Mouse (Mus musculus): ENCODE measurements around the gene Gm20431.
A peak's percentile ranks its signal among the peaks of the same experiment; 100 is the strongest.

The Gm20431 gene

DNA sequence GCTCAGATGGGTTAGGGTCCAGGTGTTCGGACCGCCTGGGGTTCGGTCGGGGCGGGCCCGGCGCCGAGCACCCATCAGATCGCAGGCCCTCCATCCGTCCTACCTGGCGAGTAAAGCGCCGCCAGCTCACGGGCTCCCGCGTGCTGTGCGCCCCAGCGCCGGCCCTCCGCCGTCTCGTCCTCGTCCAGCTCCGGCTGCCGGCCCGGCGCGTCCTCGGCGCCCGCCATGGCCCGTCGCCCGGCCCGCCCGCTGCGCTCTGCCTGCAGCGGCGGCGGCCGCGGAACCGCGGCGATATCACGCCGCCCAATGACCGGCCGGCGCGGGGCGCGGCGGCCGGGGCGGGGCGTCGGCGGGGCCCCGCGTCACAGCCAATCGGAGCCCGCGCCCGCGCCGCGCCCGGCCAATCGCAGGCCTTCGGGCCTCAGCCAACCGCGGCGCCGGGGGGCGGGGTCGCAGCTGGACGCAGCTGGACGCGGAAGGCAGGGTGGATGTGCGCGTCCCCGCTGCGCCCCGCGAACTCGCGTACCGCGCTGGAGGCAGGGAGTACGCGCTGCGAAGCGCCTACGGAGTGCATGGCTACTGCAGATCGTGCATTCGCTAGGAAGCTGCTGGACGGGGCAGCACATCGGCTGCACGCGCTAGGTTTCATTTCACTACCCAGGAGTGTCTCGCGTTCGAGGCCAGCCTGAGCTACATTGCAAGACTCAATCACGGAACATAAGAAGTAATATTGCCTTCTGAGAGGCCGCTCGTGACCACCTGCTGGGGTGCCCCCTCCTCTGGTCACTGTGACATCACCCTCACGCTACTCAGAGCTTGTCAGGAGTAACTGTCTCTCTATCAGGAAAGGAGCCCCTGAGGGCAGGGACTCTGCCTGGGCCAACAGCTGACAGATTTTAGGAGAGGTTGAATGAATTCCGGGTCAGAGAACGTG, at the start of gene Gm20431:
Gene Gm20431 (minus strand): TSS at position 227 of the 934 bp plus-strand sequence.
- DNase-seq, result peak; percentile 91

DNA sequence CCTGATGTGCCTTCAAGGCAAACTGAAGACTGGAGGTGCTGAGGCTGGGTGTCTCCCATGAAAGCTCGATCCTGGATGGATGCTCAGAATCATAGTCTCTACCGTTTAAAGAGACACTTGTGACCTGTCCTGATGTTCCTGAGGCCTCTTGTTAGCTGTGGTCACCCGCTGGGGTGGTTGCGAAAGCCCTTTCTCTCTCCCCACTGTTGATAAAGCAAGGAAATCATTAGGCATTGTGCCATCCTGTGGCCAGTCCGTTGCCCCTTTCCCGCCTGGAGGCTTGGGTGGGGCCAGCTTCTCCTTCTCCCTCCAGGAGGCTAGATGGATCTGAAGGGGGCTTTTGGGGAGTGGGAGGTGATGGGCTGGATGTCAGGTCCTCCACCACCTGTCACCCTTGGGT, 49.3 kb upstream of the Gm20431 start:
- no peak for DNase-seq

DNA sequence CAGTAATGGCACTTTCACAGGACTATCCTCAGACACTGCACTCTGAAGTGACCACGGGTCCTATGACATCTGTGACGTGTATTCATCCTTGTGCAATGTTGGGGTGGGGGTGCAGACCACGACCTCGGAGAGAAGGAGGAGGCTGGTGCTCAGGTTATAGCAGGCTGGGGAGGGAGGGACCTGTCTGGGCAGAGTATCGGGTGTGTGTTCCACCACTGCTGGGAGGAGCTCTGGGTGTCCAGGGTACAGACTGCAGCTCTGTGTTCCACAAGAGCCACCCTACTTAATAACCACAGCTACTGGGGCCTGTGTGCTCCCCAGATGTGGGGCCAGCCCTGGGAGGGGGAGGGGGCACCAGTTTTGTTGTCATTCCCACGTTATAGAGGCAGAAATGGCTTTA, 48.7 kb upstream of the Gm20431 start:
- no peak for DNase-seq

DNA sequence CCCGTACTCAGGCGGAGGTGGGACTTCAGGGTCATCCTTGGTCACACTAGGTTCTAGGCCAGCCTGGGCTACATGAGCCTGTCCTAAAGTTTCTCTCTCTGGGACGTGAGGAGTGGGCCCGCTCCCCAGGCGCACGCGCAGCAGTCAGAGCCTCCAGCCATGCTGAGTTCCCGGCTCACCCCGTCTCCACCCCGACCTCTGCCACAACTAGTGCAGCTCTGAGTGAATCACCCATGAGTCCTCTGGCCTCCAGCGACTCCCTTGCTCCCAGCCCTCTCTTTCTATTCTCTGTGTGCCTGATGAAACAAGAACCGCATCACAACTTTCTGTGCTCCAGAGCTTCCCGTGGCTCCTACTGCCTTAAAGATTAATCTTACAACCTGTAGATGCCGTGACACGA, 47.1 kb upstream of the Gm20431 start:
- DNase-seq, result no peak

DNA sequence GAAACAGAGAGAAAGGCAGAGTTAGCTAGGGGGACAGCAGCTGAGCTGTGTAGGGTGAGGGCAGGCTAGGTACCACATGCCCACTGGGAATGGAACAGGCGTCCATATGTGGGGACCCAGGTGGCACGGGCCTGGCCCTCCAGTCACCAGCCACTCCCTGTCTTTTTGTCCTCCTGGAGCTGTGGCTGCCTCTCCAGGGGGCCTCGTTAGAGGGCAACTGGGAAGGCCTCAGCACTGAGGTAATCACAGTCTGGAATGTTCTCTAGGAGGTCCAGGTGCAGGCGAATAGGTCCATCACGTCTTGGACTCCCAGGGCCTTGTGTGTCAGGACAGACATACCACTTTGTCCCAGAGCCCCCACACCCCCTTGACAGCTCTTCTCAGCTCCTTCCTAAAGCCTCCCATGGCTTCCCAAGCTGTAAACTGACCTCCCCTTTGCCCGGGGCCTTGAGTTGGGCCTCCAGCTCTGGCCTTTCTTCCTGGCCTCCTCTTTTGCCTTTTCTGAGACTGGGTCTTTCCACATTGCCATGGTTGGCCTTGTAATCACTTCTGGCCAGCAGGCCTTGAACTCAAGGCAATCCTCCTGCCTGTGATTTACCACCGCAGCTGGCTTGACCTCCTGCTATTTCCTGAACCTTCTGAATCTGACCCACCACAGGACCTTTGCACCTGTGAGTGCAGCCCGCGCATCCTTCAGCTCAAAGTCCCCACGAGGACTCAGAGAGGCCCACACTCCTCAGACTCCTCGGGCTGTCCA, 45.1 kb upstream of the Gm20431 start:
- no peak for DNase-seq

DNA sequence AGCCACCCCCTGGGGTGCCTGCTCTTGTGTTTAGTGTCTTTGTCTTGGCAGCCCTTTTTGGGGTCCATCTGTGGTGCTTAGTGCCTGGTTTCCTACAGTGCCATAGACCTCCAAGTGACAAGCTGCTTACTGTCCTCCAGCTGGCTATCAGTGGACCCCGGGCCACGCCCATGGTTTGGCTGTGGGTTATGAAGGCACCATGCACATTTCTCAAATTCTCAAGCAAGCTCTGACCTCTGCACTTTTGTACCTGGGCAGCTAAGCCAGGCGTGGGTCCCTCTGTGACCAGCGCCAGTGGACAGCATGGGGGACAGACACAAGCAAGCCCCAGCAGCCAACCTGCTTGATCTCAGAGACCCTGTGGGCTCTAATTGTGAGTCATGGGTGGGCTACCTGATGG, 43.1 kb upstream of the Gm20431 start:
- DNase-seq, result no peak

DNA sequence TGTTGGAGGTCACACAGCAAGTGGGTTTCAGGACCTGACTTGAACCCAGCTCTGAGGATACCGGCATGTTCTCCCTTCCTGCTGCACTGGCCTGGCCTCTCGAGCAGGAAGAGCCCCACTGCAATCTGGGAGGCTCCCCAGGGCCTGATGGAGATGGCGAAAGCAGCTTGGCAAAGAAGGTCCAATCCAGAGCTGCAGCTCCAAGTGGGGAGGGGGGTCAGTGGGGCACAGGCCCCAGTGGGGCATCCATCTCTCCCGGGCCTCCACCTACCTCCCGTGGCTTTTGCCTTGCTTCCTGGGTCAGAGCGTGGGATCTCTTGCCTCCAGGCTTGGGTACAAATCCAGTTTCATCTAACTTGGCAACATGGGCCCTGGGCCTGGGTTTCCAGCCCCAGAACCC, 40.8 kb upstream of the Gm20431 start:
- DNase-seq, result no peak

DNA sequence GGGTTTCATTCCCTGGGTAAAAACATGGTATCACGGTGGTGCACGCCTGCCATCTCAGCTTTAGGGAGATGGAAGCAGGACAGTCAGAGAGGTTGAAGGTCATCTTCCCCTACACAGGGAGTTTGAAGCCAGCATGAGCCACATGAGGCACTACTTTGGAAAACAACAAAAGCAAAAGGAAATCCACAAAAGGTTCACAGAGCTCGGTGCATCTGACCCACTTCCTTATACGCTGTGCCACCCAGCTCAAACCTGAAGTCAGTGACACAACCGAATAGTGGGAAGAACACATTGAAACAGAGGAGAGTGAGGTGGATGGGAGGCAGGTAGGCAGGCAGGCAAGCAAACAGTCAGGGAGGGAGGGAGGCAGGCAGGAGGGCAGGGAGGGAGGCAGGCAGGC, 40.2 kb upstream of the Gm20431 start:
- no peak for DNase-seq

DNA sequence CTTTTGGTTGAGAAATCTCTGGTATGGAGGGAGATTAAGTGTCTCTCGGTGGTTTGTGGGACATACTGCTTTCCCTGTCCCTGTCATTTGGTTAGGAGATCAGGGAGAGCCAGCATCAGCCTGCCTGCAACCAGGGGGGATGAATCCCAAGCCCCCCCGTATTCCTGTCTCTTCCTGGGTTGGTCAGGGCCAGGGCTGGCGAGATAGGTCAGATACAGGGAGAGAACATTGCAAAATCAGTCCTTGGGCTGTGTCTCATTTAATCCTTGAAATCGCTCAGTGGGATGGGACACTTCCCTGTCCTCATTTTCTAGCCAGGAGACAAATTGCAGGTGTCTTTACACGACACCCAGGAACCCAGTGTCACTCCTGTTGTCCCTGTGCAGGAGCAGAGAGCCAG, 38.7 kb upstream of the Gm20431 start:
- DNase-seq, result no peak

DNA sequence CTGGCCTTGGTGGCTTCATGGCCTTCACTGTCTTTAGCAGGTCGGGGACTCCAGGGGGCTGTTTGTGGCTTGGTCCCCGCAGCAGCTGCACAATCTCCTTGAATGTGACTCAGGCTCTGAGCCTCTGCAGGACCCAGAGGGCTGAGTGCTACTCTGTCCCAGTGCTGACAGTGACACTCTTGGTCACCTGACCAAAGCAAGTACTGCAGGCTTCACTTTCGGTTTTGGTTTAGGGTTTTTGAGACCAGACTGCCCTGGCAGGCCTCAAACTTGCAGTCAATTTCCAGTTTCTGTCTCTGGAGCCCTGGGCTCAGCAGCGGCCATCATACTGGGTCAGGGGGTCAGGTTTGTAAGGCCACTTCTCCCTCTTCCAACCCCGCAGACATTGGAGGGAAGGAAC, 36.6 kb upstream of the Gm20431 start:
- no peak for DNase-seq

DNA sequence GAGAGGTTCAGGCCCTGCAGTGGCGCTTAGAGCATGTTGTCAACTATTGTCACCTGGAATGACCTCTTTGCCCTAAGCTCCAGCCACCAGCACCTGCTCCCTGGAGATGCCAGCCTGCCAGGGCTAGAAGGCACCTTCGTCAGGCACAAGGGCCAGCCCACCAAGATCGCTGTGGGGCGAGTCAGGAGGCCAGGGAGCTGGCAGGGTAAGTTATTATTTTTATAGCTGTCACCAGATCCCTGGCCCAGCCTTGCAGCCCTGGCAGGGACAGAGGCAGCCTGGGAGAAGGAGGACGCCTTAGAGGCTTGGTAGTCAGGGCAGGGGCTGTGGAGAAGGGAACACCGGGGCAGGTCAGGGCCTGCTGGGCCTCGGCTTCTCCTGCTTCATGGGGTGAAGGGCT, 34.8 kb upstream of the Gm20431 start:
- no peak for DNase-seq

DNA sequence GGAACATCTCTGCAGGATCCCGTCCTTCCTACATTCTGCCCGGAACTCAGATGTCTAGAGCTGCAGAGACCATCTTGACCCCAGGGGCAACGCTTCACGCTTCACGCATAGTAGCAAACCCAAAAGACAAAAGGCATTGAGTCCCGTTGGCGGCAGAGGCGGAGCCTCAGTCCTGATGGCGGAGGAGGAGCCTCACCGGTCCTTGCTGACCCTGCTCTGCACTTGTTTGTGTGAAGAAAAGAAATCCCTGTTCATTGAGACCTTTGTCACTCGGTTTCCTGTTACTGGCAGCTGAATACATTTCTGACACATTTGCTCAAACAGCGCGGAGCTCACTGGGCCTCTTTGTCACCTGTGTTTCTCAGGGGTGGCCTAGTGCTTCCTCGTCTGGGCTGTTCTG, 34.2 kb upstream of the Gm20431 start:
- no peak for DNase-seq

DNA sequence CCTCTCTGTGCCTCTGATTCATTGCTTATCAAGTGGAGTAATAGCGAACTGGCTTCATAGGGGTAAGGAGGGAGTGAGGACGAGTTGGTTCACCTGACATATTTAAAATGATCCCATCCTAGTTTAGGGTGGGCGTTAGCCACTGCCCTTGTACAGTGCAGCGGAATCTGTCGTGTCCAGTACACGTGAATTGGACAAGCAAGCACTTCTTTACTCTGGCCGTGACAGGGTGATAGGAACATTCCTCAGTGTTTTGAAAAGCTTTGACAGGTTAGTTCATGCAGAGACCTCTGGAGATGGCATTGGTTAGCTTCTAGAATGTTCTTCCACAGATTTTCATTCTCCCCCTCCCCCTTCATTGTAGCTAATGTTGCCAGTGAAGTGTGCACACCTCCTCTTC, 33.7 kb upstream of the Gm20431 start:
- DNase-seq, result no peak

DNA sequence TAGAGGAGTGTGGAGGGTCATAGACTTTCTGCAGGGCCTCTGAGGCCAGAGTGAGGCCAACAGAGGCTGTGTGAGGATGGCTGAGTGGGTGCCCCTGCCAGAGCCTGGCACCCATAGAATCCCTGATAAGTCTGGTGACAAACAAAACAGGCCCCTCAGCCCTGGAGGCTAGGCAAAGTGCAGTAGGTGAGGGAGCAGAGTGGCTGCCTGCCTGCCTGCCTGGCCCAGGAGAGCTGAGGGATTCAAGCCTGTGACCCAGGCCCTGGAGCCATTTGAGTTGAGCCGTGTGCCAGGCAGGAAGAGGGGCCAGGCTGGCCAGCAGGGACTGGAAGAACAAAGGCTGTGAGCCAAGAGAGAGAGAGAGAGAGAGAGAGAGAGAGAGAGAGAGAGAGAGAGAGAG, 32.9 kb upstream of the Gm20431 start:
- no peak for DNase-seq

DNA sequence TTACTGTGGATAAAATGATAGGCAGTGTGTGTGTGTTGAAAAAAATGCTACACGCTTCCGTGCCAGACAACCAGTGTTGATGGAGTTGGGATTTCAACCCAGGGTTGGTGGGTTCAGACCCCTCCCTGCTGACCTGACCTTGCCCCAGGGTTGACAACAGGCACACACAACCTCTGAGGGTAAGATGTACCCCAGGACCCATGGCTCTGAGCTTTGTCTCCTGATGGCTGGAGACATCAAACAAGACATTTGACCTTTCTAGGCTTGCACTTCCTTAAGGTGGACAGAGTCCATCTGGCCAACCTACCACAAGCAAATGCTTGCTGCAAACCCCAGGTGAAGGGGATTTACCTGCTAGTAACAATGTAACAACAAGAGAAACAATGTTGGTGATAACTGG, 32.2 kb upstream of the Gm20431 start:
- no peak for DNase-seq

DNA sequence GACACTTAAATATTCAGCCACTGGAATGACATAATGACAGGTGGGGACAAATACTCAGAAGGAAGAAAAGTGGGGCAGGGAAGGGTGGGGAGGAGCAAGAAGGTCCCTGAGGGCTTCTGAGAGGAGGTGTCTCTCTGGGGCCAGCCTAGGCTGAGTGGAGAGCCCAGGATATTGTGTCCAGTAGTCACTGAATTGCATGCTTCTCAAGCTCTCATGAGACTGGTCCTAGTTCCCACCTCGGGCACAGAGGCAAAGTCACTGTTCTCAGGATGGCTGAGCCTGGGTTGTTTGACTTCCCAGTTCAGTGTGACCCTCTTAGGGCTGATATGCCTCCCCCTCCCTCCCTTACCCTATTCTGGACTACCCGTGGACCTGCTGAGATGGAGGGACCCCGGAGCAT, 31.5 kb upstream of the Gm20431 start:
- DNase-seq, result no peak

DNA sequence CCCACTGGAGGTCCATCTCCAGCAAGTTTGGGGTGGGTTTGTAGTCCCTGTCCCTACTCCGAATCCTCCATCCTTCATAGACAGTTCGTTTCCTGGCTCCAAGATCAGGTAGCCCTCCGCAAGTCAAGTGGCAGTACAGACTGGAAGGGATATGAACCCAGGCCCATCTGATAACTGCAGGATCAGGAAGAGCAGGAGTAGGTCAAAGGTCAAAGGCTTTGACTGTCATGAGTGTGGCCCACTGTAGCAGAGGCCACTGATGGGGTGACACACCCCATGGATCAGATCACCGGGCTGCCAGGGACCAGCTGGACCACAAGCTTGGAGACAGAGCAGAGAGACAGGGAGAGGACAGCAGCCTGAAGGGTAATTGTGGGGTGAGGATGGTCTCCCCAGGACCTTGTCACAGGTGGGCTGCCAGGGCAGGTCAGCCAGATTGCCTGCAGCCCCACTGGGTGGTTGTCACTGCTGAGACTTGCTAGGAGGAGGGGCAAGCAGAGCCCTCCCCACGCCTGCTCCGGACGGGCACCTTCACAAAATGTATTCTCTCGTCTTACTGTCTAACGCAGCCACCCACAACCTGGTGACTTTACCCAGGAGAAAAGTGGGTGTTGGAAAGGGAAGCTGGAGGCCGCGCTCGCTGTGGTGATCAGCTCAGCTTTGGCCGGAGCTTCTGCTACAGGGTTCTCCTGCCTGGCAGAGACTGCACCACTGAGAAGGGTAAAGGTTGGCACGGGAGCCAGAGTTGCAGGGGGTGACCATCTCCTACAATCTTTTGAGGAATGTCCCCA, 30.8 kb upstream of the Gm20431 start:
- DNase-seq, result no peak

DNA sequence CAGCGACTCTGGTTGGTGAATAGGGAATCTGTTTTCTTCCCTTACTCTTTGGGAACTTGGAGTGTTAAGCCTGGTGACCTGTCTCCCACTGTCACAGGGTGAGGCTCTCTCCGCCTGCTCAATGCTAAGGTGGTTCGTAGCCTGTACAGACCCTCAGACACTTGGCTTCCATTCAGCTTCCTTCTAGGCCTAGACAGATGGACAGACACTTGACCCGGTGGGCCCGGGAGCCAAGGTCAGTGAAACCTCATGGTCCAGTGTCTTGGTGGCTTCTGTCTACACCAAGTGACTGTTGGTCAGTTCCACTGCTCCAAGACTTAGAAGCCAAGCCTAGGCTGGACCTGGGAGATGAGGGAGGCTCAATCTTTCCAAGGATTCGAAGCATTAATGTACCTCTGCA, 30.1 kb upstream of the Gm20431 start:
- no peak for DNase-seq

DNA sequence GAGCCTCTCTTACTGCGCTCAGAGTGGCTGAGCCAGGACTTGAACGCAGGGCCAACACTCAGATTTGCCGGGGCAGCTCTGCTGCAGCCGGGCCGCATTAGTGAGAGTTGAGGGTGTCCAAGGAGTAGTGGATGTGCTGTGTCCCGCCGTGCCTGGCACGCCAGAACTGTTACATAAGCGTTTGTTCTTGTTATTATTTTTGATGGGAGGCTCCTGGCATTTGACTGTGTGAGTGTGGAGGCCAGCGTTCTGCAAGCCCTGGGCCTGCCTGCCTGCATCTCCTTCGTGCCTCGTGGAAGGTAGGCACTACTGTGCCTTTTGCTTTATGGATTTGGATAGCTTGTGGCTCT, 29.6 kb upstream of the Gm20431 start:
- DNase-seq, result peak; percentile 46

DNA sequence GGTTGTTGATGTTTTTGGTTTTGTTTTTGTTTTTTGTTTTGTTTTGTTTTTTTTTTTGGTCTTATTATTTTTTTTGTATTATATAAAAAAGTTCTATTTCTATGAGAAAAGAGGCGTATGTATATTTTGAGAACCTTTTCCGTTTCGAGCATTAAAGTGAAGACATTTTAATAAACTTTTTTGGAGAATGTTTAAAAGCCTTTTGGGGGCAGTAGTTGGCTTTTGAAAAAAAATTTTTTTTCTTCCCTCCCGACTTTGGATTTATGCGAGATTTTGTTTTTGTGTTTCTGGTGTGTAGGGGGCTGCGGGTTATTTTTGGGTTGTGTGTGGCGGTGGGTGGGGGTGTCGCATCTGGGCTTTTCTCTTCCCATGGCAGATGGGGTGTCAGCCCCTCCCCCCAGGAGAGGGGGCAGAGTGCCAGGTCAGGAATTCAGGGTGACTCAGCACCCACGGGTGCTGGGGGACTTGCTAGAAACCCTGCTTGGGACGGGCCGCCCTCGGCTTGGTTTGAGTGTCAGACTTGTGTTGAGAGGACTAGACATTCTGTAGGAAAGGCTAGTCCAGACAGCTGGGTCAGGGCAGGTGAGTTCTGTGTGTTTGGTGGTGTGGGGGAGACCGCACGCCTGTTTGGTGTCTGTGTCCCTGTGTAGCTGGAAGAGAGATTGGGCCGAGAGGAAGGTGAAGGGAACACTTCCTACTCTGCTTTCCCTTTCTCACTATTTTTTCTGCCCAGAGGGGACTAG, 29.1 kb upstream of the Gm20431 start:
- peak; percentile 56 for DNase-seq

DNA sequence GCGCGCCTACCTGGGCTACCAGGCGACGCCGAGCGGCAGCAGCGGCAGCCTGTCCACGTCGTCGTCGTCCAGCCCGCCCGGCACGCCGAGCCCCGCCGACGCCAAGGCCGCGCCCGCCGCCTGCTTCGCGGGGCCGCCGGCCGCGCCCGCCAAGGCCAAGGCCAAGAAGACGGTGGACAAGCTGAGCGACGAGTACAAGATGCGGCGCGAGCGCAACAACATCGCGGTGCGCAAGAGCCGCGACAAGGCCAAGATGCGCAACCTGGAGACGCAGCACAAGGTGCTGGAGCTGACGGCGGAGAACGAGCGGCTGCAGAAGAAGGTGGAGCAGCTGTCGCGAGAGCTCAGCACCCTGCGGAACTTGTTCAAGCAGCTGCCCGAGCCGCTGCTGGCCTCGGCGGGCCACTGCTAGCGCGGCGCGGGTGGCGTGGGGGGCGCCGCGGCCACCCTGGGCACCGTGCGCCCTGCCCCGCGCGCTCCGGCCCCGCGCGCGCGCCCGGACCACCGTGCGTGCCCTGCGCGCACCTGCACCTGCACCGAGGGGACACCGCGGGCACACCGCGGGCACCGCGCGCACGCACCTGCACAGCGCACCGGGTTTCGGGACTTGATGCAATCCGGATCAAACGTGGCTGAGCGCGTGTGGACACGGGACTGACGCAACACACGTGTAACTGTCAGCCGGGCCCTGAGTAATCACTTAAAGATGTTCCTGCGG, 28.4 kb upstream of the Gm20431 start, which contains the start of gene Tmem189:
Gene Tmem189 (minus strand): TSS at position 322 of the 718 bp plus-strand sequence.
- DNase-seq, result peak; percentile 71

Measured in cerebellum, adult 11-12 months (tissue).